Mouse (Mus musculus): ENCODE data around the gene Gm21739. TPM values are rescaled to one million over a fixed set of nuclear protein-coding genes. Genes with fewer than 3 reads are reported as not detected.
"Not testable (repeated sequence)": the region's sequence is repeated elsewhere in the genome, so short reads cannot be mapped to it uniquely, and the experiment has no call there.

Gene Gm21739
- polyA plus RNA-seq (2017; shearing (Covaris generic)): not detected

- not testable (repeated sequence) for ATAC-seq
These were observed at the start of gene Gm21739 for GRCm38 (mm10) chrY:44264344-44264743. Gene Gm21739 (minus strand): TSS chrY:44264444.
